Mouse (Mus musculus): ENCODE measurements around the gene Dscam. TPM values are rescaled to one million over a fixed set of nuclear protein-coding genes. Genes with fewer than 3 reads are reported as not detected.

Dscam gene
- total and polyA plus RNA-seq, 2 experiments from 2014 or later: 7.9 to 29.1 TPM

- Histone ChIP-seq H3K4me3 (ENCODE audit: low read depth, low read length) (no peak overlapping the region), H3K27me3 (ENCODE audit: insufficient read depth, low read length) (no peaks in the 10 kb centered on the region), H3K9ac (no peak overlapping the region), H3K27ac (ENCODE audit: low read depth, low read length) (no peak overlapping the region), H3K4me1 (ENCODE audit: insufficient read depth) (no peaks in the 10 kb centered on the region), H3K4me2 (ENCODE audit: low read depth) (no peak overlapping the region), H3K36me3 (ENCODE audit: insufficient read depth) (no peaks in the 10 kb centered on the region), H3K9me3 (ENCODE audit: low read length) (no peaks in the 10 kb centered on the region)
- peak; percentile 53 for ATAC-seq
- DNase-seq: no peak
- no peak for TF ChIP-seq CTCF (IDR thresholded peaks at IDR 0.05; ENCODE audit: low read depth)
- 55% methylated on average over 4 of the region's 4 CpGs for WGBS
These were observed 474.7 kb downstream of the Dscam start for GRCm38 (mm10) chr16:96695882-96696281.

DNA sequence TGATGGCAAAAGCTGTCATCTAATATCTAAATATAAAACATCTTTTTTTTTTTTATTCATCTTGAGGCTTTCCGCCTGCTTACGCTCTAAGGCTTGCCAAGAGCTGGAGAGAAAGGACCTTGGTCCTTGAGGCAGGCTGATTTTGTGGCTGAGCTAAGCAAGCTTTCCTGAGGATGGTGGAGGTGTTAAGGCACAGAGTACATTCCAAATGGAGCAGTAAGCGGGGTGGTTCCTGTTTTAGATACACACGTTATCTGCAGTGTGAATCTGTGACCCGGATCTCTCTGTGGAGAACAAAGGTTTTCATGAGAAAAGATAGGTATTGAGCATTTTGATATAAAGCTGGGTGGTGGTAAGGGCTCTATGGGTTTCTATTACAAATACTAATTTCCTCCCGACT, 479.0 kb downstream of the Dscam start:
- Histone ChIP-seq H3K9me3 (ENCODE audit: low read length) (no peaks in the 10 kb centered on the region), H3K27ac (ENCODE audit: low read depth, low read length) (no peak overlapping the region), H3K9ac (no peak overlapping the region), H3K36me3 (ENCODE audit: insufficient read depth) (no peaks in the 10 kb centered on the region), H3K4me3 (ENCODE audit: low read depth, low read length) (no peak overlapping the region), H3K27me3 (ENCODE audit: insufficient read depth, low read length) (no peaks in the 10 kb centered on the region), H3K4me1 (ENCODE audit: insufficient read depth) (no peaks in the 10 kb centered on the region), H3K4me2 (ENCODE audit: low read depth) (no peak overlapping the region)
- DNase-seq (no peak), ATAC-seq (no peak)
- no peak for TF ChIP-seq CTCF (IDR thresholded peaks at IDR 0.05; ENCODE audit: low read depth)
- WGBS: 85% methylated on average over 6 of the region's 6 CpGs

DNA sequence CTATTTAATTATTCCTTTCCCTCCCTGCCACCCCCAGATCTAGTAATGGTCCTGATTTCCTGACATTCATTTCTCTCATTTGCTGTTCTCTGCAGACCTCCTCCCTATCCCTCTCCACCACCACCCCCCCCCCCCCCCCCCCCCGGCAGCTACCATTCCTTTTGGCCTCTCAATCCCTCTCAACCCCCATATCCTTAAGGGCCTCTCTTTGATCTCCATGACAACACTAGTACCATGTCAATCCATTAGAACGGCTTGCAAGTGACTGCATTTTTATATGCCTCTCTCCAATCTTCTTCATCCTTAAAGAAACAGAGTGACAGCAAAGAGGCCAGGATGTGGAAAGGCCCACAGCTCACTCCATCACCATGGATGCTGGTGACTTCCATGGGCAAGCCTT, 480.5 kb downstream of the Dscam start:
- H3K4me3 ChIP-seq (ENCODE audit: low read depth, low read length): no peak overlapping the region
- no peak for TF ChIP-seq CTCF (IDR thresholded peaks at IDR 0.05; ENCODE audit: low read depth)
- no peak for DNase-seq
- no peaks in the 10 kb centered on the region for H3K4me1 ChIP-seq (ENCODE audit: insufficient read depth)
- ATAC-seq: no peak
- no peaks in the 10 kb centered on the region for H3K27me3 ChIP-seq (ENCODE audit: insufficient read depth, low read length)
- H3K9ac ChIP-seq: no peak overlapping the region
- H3K4me2 ChIP-seq (ENCODE audit: low read depth): no peak overlapping the region
- no peaks in the 10 kb centered on the region for H3K9me3 ChIP-seq (ENCODE audit: low read length)
- 2% methylated on average over 2 of the region's 2 CpGs for WGBS
- no peak overlapping the region for H3K27ac ChIP-seq (ENCODE audit: low read depth, low read length)
- H3K36me3 ChIP-seq (ENCODE audit: insufficient read depth): no peaks in the 10 kb centered on the region

DNA sequence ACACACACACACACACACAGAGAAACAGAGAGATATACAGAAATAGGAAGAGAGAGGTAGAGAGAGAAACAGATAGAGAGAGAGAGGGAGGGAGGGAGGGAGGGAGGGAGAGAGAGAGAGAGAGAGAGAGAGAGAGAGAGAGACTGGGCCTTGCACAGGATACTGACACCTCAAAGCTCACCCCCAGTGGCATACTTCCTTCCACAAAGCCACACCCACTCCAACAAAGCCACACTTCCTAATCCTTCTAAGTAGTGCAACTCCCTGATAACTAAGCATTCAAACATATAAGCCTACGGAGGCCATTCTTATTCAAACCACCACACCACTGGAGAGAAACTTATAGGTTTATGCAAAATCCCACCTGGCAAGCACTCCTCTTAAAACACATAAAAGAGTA, 481.1 kb downstream of the Dscam start:
- 27% methylated on average over 1 of the region's 1 CpGs for WGBS

DNA sequence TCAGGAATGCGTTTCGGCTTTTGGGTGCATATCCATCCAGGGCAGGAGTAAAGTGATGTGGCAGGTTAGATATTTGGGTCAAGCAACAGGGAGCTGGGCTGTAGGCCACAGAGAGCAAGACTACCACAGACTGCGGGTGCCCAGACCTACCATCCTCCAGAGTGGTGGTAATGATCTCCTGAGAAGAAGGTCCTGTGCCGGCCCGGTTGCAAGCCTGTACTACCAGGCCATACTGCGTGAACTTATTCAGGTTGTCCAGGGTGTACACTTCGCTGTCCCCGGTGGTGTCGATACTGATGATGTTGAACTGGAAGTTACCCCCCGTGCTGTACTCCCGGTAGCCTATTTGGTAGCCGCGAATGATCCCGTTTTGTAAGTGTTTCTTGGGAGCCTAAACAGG, 485.5 kb downstream of the Dscam start:
- ATAC-seq (no peak), DNase-seq (no peak)
- no peak for TF ChIP-seq CTCF (IDR thresholded peaks at IDR 0.05; ENCODE audit: low read depth)
- Histone ChIP-seq H3K27me3 (ENCODE audit: insufficient read depth, low read length) (no peaks in the 10 kb centered on the region), H3K9ac (no peak overlapping the region), H3K4me1 (ENCODE audit: insufficient read depth) (no peaks in the 10 kb centered on the region), H3K36me3 (ENCODE audit: insufficient read depth) (peaks cover 18% of the 10 kb centered on the region), H3K27ac (ENCODE audit: low read depth, low read length) (no peak overlapping the region), H3K4me3 (ENCODE audit: low read depth, low read length) (no peak overlapping the region), H3K9me3 (ENCODE audit: low read length) (no peaks in the 10 kb centered on the region), H3K4me2 (ENCODE audit: low read depth) (no peak overlapping the region)
- WGBS: 95% methylated on average over 14 of the region's 14 CpGs

More for the DNA sequence above, 481.1 kb downstream of the Dscam start:
- Histone ChIP-seq H3K9me3 (ENCODE audit: low read length) (no peaks in the 10 kb centered on the region), H3K4me1 (ENCODE audit: insufficient read depth) (no peaks in the 10 kb centered on the region), H3K4me2 (ENCODE audit: low read depth) (no peak overlapping the region), H3K36me3 (ENCODE audit: insufficient read depth) (no peaks in the 10 kb centered on the region), H3K4me3 (ENCODE audit: low read depth, low read length) (no peak overlapping the region), H3K27me3 (ENCODE audit: insufficient read depth, low read length) (no peaks in the 10 kb centered on the region), H3K27ac (ENCODE audit: low read depth, low read length) (no peak overlapping the region), H3K9ac (no peak overlapping the region)
- ATAC-seq (no peak), DNase-seq (no peak)
- TF ChIP-seq CTCF (IDR thresholded peaks at IDR 0.05; ENCODE audit: low read depth): no peak

- no peak overlapping the region for H3K4me3 ChIP-seq (ENCODE audit: low read depth, low read length)
- WGBS: 15% methylated on average over 4 of the region's 4 CpGs
- no peak overlapping the region for H3K27ac ChIP-seq (ENCODE audit: low read depth, low read length)
- TF ChIP-seq CTCF (IDR thresholded peaks at IDR 0.05; ENCODE audit: low read depth): peak; percentile 87
- H3K4me1 ChIP-seq (ENCODE audit: insufficient read depth): no peaks in the 10 kb centered on the region
- DNase-seq (peak; percentile 88), ATAC-seq (peak; percentile 64; the same call in 1 of the 2 replicates)
- no peak overlapping the region for H3K9ac ChIP-seq
- peaks cover 18% of the 10 kb centered on the region for H3K36me3 ChIP-seq (ENCODE audit: insufficient read depth)
- H3K9me3 ChIP-seq (ENCODE audit: low read length): no peaks in the 10 kb centered on the region
- H3K4me2 ChIP-seq (ENCODE audit: low read depth): no peak overlapping the region
- H3K27me3 ChIP-seq (ENCODE audit: insufficient read depth, low read length): no peaks in the 10 kb centered on the region
These were observed 486.0 kb downstream of the Dscam start for GRCm38 (mm10) chr16:96684581-96684980.

DNA sequence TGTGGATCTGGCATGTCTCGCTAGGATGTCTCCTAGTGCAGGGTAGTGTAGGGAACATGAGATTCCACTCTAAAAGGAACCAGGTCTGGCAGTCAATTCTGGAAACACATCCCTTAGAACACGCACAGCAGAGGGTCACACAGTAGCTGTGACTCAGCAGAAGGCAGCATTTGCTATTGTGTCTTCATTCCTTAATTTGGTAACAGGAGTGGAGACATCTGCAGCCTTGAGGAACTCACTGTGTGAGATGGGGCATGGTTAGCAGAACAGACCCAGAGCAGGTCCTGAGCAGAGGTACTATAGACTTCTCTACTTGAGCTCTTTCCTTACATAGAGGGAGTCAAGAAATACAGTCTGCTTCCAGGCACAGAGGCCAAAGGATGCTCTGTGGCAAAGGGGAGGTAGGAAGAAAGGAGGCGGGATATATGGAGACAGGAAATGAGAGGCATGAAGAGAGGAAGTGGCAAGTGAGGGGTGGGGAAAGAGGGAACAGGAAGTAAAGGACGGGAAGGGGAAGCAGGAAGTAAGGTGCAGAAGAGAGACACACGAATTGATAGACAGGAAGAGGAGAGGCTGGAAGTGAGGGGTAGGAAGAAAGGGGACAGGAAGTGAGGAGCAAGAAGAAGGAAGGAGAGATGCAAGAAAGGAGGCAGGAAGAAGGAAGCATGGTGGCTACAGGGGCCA, 488.1 kb downstream of the Dscam start:
- no peak for ATAC-seq
- Histone ChIP-seq H3K4me3 (ENCODE audit: low read depth, low read length) (no peak overlapping the region), H3K27ac (ENCODE audit: low read depth, low read length) (no peak overlapping the region), H3K27me3 (ENCODE audit: insufficient read depth, low read length) (no peaks in the 10 kb centered on the region), H3K9me3 (ENCODE audit: low read length) (no peaks in the 10 kb centered on the region), H3K9ac (no peak overlapping the region), H3K4me2 (ENCODE audit: low read depth) (no peak overlapping the region), H3K36me3 (ENCODE audit: insufficient read depth) (peaks cover 30% of the 10 kb centered on the region), H3K4me1 (ENCODE audit: insufficient read depth) (no peaks in the 10 kb centered on the region)
- WGBS: 82% methylated on average over 5 of the region's 5 CpGs
- TF ChIP-seq CTCF (IDR thresholded peaks at IDR 0.05; ENCODE audit: low read depth): no peak
- no peak for DNase-seq

All from forebrain, postnatal 0 days (tissue).